Mouse (Mus musculus) cortical plate, adult 2 months (tissue): ENCODE data around the gene Arid1b.

Source experiments
- CTCF ChIP-seq: fragments of 200-500 bp; IDR thresholded peaks from 2 replicates; pipeline ENCODE4 v1.5.1; 2011; ENCODE audit warnings: mild to moderate bottlenecking, control low read depth, low read length; ENCODE audit not compliant: insufficient read depth; ENCODE audit errors: extremely low read depth
- POLR2A ChIP-seq: fragments of 200-500 bp; IDR thresholded peaks from 2 replicates; pipeline ENCODE4 v1.6.1; 2011; ENCODE audit warnings: mild to moderate bottlenecking, low read length, control low read depth; ENCODE audit not compliant: insufficient read depth; ENCODE audit errors: extremely low read depth

GRCm38 (mm10) chr17:4993497-4993839 is 664 bp upstream of the Arid1b start:
- TF ChIP-seq CTCF (no peak), POLR2A (no peak)
